Mouse (Mus musculus) bone marrow macrophage, adult 2 months (primary cell): Measurements from ENCODE around the gene Armc2. TPM values are rescaled to one million over a fixed set of nuclear protein-coding genes. Genes with fewer than 3 reads are reported as not detected.

ENCODE experiments used
- H3K27ac ChIP-seq: 2 replicates; pipeline ENCODE4 v1.5.1; 2012; ENCODE audit warnings: low read depth, low read length; ENCODE audit not compliant: insufficient read depth
- H3K4me1 ChIP-seq: 2 replicates; pipeline ENCODE4 v1.6.1; 2012; ENCODE audit warnings: low read length; ENCODE audit not compliant: control insufficient read depth, insufficient read depth
- H3K4me3 ChIP-seq: 2 replicates; pipeline ENCODE4 v1.5.1; 2012; ENCODE audit warnings: mild to moderate bottlenecking, low read length, moderate library complexity; ENCODE audit not compliant: insufficient read depth
- CTCF ChIP-seq: IDR thresholded peaks from 2 replicates; pipeline ENCODE4 v1.5.1; 2012; ENCODE audit warnings: low read depth, mild to moderate bottlenecking, low read length, moderate library complexity
- POLR2A ChIP-seq: IDR thresholded peaks from 2 replicates; pipeline ENCODE4 v1.6.1; 2012; ENCODE audit warnings: mild to moderate bottlenecking, low read depth, low read length, borderline replicate concordance
- polyA plus RNA-seq: library from polyadenylated mRNA; stranded (reverse); fragments of >200 nt; gene quantifications from 2 replicates; pipeline ENCODE4 v1.2.4, GENCODE M21; 2012; ENCODE audit not compliant: missing spikeins, insufficient read depth, insufficient read length

Gene Armc2
- polyA plus RNA-seq, 1 experiment, result 3.3 TPM

- TF ChIP-seq CTCF (no peak), POLR2A (no peak)
- Histone ChIP-seq H3K4me1 (peaks cover 30% of the 10 kb centered on the region), H3K4me3 (no peak overlapping the region), H3K27ac (no peak overlapping the region)
Observed at GRCm38 (mm10) chr10:41939090-41939489, 79.2 kb downstream of the Armc2 start.

DNA sequence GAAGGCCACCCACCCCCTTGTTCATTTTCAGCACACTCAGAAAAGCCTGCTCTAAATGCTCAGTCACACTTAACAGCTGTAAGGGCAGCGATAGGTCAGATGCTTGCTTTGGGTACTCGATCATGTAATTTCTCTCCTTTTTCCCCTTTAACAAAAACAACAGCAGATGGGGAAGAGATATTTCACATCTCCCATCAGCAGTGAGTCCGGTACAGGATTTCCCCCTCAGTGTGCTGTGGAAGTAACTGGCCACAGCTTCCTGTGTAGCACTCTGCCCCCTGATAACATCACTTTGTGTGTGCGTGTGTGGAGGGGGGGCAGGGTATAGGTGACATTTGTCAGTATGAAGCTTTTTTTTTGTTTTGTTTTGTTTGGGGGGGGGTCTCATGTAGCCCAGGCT, 81.1 kb downstream of the Armc2 start:
- Histone ChIP-seq H3K27ac (peak overlapping the region; percentile 36), H3K4me1 (peaks cover 42% of the 10 kb centered on the region), H3K4me3 (no peak overlapping the region)
- TF ChIP-seq CTCF (no peak), POLR2A (no peak)

DNA sequence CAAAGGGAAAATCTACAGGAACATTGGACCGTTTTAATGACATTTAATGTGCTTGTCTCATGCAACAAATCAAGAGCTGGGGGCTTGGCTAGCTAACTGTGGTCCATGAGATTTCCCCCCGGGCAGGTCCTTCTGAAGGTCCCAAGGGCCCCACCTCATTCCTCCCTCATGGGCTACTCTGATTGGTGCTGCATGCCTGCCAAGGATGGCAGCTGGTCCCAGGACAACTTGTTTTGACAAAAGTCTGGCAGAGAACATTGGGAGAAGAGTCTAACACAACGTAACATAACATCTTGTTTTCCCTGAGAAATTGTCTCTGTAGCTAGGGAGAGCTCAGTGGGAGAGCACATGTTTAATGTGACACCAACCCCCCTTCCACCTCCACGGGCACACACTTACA, 82.1 kb downstream of the Armc2 start:
- Histone ChIP-seq H3K4me3 (no peak overlapping the region), H3K4me1 (peaks cover 42% of the 10 kb centered on the region)
- no peak for TF ChIP-seq POLR2A
- no peak for TF ChIP-seq CTCF

GRCm38 (mm10) chr10:41935476-41935829, 82.8 kb downstream of the Armc2 start:
- Histone ChIP-seq H3K4me1 (peaks cover 42% of the 10 kb centered on the region), H3K4me3 (no peak overlapping the region), H3K27ac (no peak overlapping the region)
- TF ChIP-seq CTCF, result no peak
- TF ChIP-seq POLR2A, result no peak

More for the DNA sequence above, 82.1 kb downstream of the Armc2 start:
- H3K27ac ChIP-seq, result no peak overlapping the region

DNA sequence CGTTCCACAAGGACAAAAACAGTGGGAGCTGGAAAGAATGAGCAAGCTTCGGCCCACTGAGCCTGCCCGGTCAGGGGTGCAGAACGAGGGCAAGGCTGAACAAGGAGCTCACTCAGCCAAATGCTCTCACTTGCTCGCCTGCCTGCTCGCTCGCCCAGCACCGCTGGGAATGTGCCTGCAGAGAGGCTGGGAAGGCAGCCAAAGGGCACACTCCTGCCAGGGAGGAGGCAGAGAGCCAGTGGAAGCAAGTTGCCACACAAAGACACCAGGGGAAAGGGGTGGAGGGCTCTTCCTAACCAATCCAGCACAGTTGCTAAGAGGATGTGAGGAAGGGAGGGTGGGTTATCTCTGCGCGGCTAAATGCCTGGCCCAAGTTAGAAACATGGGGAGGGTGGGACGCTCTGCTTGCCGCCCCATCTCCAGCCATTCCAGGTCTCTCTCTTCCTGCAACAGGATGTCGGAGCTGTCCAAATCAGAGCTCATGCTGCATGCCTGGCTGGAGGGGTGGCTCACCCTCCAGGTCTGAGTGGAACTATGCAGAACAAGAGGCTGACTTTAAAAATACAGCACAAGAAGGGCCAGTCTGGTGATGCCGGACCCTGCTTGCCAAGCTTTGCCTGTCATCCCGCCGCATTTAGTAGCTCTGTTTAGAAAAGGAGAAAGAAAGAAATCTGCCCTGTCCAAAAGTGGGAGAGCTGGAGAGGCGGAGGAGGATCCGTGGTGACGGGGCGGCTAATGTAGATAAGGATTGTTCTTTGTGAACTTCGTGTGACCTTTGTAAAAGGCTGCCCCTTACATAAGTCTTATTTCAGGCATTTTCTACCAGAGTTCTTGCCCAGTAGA, 83.4 kb downstream of the Armc2 start:
- Histone ChIP-seq H3K27ac (peak overlapping the region; percentile 35; the same call in 1 of the 2 replicates), H3K4me1 (peaks cover 47% of the 10 kb centered on the region), H3K4me3 (no peak overlapping the region)
- TF ChIP-seq CTCF (no peak), POLR2A (no peak)

- H3K4me3 ChIP-seq, result no peak overlapping the region
- no peak for TF ChIP-seq POLR2A
- peak; percentile 89 for TF ChIP-seq CTCF
- peak overlapping the region; percentile 49 for H3K27ac ChIP-seq
- peaks cover 49% of the 10 kb centered on the region for H3K4me1 ChIP-seq
Observed at GRCm38 (mm10) chr10:41933536-41933935, 84.7 kb downstream of the Armc2 start.

DNA sequence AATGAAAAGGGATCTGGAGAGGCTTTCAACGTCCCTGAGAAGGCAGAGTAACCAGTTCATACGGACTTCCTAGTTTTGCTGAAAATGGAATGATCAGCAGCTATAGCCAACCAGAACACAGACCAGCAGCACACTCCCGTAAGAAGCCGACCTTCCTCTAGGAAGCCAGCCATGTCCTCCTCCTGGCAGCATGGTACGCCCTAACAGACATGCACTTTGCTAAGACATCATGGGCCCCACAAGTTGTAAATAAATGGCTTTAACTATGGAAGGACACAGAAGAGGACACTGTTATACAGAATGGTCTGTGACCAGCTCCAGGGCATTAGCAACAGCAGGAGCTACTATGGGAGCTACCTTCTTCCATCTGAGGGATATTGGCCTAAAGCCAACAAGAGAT, 85.3 kb downstream of the Armc2 start:
- H3K27ac ChIP-seq, result peak overlapping the region; percentile 49
- peaks cover 49% of the 10 kb centered on the region for H3K4me1 ChIP-seq
- H3K4me3 ChIP-seq, result no peak overlapping the region
- TF ChIP-seq CTCF (no peak), POLR2A (no peak)

DNA sequence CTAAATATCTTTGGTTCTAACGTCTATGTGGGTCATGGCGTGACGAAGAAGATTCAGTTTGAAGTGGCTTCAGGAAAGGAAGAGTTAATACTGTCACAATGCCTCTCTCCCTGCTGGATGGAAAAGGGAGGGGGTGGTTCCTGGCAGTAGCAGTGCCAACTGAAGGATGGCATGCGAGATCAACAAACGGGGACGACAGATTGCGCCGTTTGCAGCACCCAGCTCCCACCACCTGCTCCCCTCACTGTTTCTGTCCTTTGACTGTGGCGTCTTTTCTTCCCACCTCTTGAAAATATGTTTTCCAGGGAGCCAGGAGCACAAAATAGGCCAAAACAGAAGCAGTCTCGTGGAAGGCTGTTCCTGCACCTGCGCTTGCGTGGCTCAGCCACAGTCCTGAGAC, 86.3 kb downstream of the Armc2 start:
- TF ChIP-seq CTCF (no peak), POLR2A (no peak)

DNA sequence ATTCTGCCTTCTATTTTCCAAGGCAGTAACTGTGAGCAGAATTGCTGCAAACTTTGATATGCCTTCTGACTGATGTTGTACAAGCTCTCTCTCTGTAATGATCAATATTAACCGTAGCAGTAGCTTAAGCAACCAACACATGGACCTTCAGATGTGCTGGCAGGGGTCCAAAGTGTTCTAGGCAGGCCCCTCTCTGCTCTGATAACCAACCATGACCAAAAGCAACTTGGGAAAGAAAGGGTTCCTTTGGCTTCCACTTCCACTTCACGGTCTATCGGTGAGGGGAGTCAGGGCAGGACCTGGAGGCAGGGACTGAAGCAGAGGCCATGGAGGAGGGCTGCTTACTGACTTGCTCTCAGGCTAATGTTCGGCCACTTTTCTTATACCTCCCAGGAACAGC, 87.3 kb downstream of the Armc2 start:
- Histone ChIP-seq H3K4me3 (no peak overlapping the region), H3K4me1 (peaks cover 31% of the 10 kb centered on the region), H3K27ac (no peak overlapping the region)
- no peak for TF ChIP-seq CTCF
- no peak for TF ChIP-seq POLR2A

More for the DNA sequence above, 86.3 kb downstream of the Armc2 start:
- Histone ChIP-seq H3K4me1 (peaks cover 40% of the 10 kb centered on the region), H3K4me3 (no peak overlapping the region), H3K27ac (no peak overlapping the region)

- Histone ChIP-seq H3K4me1 (peaks cover 7% of the 10 kb centered on the region), H3K4me3 (no peak overlapping the region), H3K27ac (no peak overlapping the region)
- no peak for TF ChIP-seq CTCF
- no peak for TF ChIP-seq POLR2A
Observed at GRCm38 (mm10) chr10:41926726-41927125, 91.5 kb downstream of the Armc2 start.
